Mouse (Mus musculus) T-helper 1 cell (primary cell): ENCODE measurements at regions not wholly inside any gene's neighbourhood (a gene's known extent, or its start where the extent isn't known, plus 50 kb on each side); places are given as distances from the start of the nearest gene placed in this dataset.

Experiments
- in situ Hi-C: fragments of 300-600 bp; cut with MboI, MseI; formaldehyde crosslinking; loops from one replicate; pipeline ENCODE4 v1.15.1; 2025; ENCODE audit warnings: high pct_unique_total_duplicates

- in situ Hi-C loops: no loop called here
Measured at GRCm38 (mm10) chr6:84514623-84515022, 79.1 kb downstream of the Cyp26b1 start.

- in situ Hi-C loops: no loop called here
Measured at GRCm38 (mm10) chr6:84508598-84508997, 85.1 kb downstream of the Cyp26b1 start.

GRCm38 (mm10) chr6:84506675-84507074 lies 87.0 kb downstream of the Cyp26b1 start:
- in situ Hi-C loops: no loop called here

- in situ Hi-C loops: loop anchor here (5.0 kb wide), 1 partner anchor 92 kb away; the partner anchor contains the start of gene Cyp26b1
Measured at GRCm38 (mm10) chr6:84500255-84500886, 93.3 kb downstream of the Cyp26b1 start.

- in situ Hi-C loops: no loop called here
Measured at GRCm38 (mm10) chr6:84498076-84498475, 95.6 kb downstream of the Cyp26b1 start.

GRCm38 (mm10) chr6:84493676-84494075 lies 100.0 kb downstream of the Cyp26b1 start:
- in situ Hi-C loops: no loop called here

- in situ Hi-C loops: no loop called here
Measured at GRCm38 (mm10) chr6:84493169-84493568, 100.5 kb downstream of the Cyp26b1 start.

- in situ Hi-C loops: no loop called here
Measured at GRCm38 (mm10) chr6:84492594-84492993, 101.1 kb downstream of the Cyp26b1 start.

GRCm38 (mm10) chr6:84491106-84491505 lies 102.6 kb downstream of the Cyp26b1 start:
- in situ Hi-C loops: no loop called here

GRCm38 (mm10) chr6:84481205-84481604 lies 112.5 kb downstream of the Cyp26b1 start:
- in situ Hi-C loops: no loop called here

GRCm38 (mm10) chr6:84477072-84477471 lies 116.6 kb downstream of the Cyp26b1 start:
- in situ Hi-C loops: loop anchor here (10.0 kb wide), 1 partner anchor 1668 kb away; no protein-coding TSS in a partner anchor

GRCm38 (mm10) chr6:84476466-84476865 lies 117.2 kb downstream of the Cyp26b1 start:
- in situ Hi-C loops: loop anchor here (10.0 kb wide), 1 partner anchor 1668 kb away; no protein-coding TSS in a partner anchor

- in situ Hi-C loops: loop anchor here (10.0 kb wide), 1 partner anchor 1670 kb away; no protein-coding TSS in a partner anchor
Measured at GRCm38 (mm10) chr6:84474835-84475234, 118.9 kb downstream of the Cyp26b1 start.

GRCm38 (mm10) chr6:84473171-84473570 lies 120.5 kb downstream of the Cyp26b1 start:
- in situ Hi-C loops: loop anchor here (10.0 kb wide), 1 partner anchor 1672 kb away; no protein-coding TSS in a partner anchor

- in situ Hi-C loops: loop anchor here (10.0 kb wide), 1 partner anchor 1673 kb away; no protein-coding TSS in a partner anchor
Measured at GRCm38 (mm10) chr6:84472287-84472686, 121.4 kb downstream of the Cyp26b1 start.

- in situ Hi-C loops: no loop called here
Measured at GRCm38 (mm10) chr6:84467319-84467718, 126.4 kb downstream of the Cyp26b1 start.

GRCm38 (mm10) chr6:84466223-84466622 lies 127.5 kb downstream of the Cyp26b1 start:
- in situ Hi-C loops: no loop called here

GRCm38 (mm10) chr6:84465596-84465995 lies 128.1 kb downstream of the Cyp26b1 start:
- in situ Hi-C loops: no loop called here

GRCm38 (mm10) chr6:84463592-84464367 lies 129.9 kb downstream of the Cyp26b1 start:
- in situ Hi-C loops: no loop called here

GRCm38 (mm10) chr6:84456803-84457202 lies 136.9 kb downstream of the Cyp26b1 start:
- in situ Hi-C loops: no loop called here

GRCm38 (mm10) chr6:84445093-84445492 lies 148.6 kb downstream of the Cyp26b1 start:
- in situ Hi-C loops: no loop called here

- in situ Hi-C loops: no loop called here
Measured at GRCm38 (mm10) chr6:84442667-84443066, 151.0 kb downstream of the Cyp26b1 start.
